Mouse (Mus musculus): Measurements from ENCODE around the gene Arhgap23. TPM values are rescaled to one million over a fixed set of nuclear protein-coding genes. Genes with fewer than 3 reads are reported as not detected.

The Arhgap23 gene
- total and polyA plus RNA-seq, 2 experiments from 2014 or later, result 9.6 to 80.2 TPM

DNA sequence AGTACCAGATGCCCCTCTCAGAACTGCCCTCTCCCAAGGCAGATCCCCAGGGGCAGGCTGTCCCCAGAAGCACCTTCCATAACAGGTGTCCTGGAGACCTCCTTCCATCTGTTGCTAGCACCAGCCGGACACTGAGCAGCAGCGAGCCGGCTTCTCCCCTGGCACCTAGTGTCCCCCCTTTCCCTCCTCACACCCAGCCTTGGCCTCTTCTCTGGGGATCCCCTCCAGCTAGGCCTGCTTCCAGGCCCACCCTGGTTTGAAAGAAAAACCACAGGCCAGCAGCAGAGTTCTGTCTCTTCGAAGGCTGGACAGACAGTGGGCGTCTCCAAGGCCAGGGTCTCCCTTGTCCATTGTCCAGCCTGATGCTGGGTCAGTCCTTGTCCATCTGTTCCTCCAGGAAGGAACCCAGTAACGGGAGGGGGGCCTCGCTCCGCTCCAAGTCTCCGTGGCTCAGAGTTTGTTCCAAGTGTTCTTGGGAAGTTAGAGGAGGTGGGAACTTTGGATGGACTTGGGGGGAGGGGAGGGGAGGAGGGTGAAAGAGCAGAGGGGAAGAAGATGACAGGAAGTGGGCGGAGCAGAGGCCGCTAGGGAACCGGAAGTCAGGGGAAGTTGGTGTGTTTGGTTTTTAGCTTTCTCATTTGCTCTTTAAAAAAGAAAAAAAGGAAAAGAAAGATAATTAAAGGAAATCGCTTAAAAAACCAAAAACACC lies 96.5 kb downstream of the Arhgap23 start:
- no peaks in the 10 kb centered on the region for H3K27me3 ChIP-seq (ENCODE audit: insufficient read depth, low read length)
- 48% methylated on average over 13 of the region's 13 CpGs for WGBS
- no peak overlapping the region; the same call in 1 of the 2 replicates for H3K4me2 ChIP-seq (ENCODE audit: low read depth, low read length, poor library complexity, severe bottlenecking)
- 0 out of 2 replicates have a peak, but pooled peaks cover 7% of the 10 kb centered on the region for H3K4me1 ChIP-seq (ENCODE audit: insufficient read depth, low read length)
- TF ChIP-seq CTCF (IDR thresholded peaks at IDR 0.05), result no peak
- H3K4me3 ChIP-seq (ENCODE audit: low read depth, low read length), result no peak overlapping the region
- no peak for DNase-seq (ENCODE audit: low spot score)
- no peaks in the 10 kb centered on the region for H3K9me3 ChIP-seq (ENCODE audit: low read length)
- H3K9ac ChIP-seq (replicated peaks; ENCODE audit: low read length, poor library complexity, severe bottlenecking), result no peak overlapping the region
- H3K36me3 ChIP-seq (ENCODE audit: insufficient read depth, low read length), result peaks cover 14% of the 10 kb centered on the region
- no peak for ATAC-seq (ENCODE audit: low FRiP score)
- H3K27ac ChIP-seq (ENCODE audit: low read depth, low read length), result no peak overlapping the region

DNA sequence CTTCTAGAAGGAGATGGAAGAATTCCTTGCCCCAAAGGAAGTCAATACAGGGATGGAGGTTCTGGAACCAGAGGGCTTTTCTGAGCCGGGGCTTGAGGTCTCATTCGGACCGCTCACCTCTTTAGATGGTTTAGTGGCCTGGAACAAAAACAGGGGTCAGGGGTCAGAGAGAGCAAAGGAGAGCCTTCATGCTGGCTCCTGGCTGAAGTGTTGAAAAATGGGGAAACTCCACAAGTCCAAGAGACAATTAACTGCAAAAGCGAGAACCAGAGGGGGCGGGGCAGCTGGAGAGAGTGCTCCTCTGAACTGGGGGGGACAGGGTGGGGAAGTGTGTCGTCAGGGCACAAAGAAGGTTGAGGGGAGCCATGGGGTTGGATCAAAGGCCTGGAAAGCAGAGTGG lies 97.2 kb downstream of the Arhgap23 start:
- no peak overlapping the region for H3K4me3 ChIP-seq (ENCODE audit: low read depth, low read length)
- 33% methylated on average over 6 of the region's 6 CpGs for WGBS
- peaks cover 20% of the 10 kb centered on the region for H3K36me3 ChIP-seq (ENCODE audit: insufficient read depth, low read length)
- no peak for TF ChIP-seq CTCF (IDR thresholded peaks at IDR 0.05)
- H3K27me3 ChIP-seq (ENCODE audit: insufficient read depth, low read length), result no peaks in the 10 kb centered on the region
- H3K4me2 ChIP-seq (ENCODE audit: low read depth, low read length, poor library complexity, severe bottlenecking), result no peak overlapping the region
- H3K9me3 ChIP-seq (ENCODE audit: low read length), result no peaks in the 10 kb centered on the region
- H3K27ac ChIP-seq (ENCODE audit: low read depth, low read length), result no peak overlapping the region
- ATAC-seq (ENCODE audit: low FRiP score) (no peak), DNase-seq (ENCODE audit: low spot score) (no peak)
- 0 out of 2 replicates have a peak, but pooled peaks cover 7% of the 10 kb centered on the region for H3K4me1 ChIP-seq (ENCODE audit: insufficient read depth, low read length)
- H3K9ac ChIP-seq (replicated peaks; ENCODE audit: low read length, poor library complexity, severe bottlenecking), result no peak overlapping the region

DNA sequence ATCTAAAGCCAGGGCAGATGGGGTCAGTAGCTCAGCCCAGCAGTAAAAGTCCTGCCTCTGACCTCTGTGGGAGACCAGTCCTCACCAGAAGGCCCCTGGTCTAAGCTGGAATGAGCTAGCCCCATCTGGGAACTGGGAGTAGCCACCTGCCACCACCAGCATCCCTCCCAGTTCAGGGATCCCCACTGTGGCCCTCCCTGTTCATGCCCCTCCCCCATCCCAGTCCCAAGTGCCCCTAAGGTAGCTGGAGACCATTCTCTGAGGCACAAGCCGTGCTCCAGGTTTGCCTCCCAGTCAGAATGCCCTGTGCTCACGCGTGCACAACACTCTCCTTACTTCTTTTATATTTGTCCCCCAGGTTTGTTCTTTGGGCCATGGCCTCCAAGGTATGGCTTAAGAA lies 97.7 kb downstream of the Arhgap23 start:
- Histone ChIP-seq H3K4me2 (ENCODE audit: low read depth, low read length, poor library complexity, severe bottlenecking) (no peak overlapping the region), H3K27me3 (ENCODE audit: insufficient read depth, low read length) (no peaks in the 10 kb centered on the region), H3K36me3 (ENCODE audit: insufficient read depth, low read length) (peaks cover 25% of the 10 kb centered on the region), H3K27ac (ENCODE audit: low read depth, low read length) (no peak overlapping the region; the same call in 1 of the 2 replicates), H3K4me1 (ENCODE audit: insufficient read depth, low read length) (0 out of 2 replicates have a peak, but pooled peaks cover 7% of the 10 kb centered on the region), H3K4me3 (ENCODE audit: low read depth, low read length) (no peak overlapping the region), H3K9ac (replicated peaks; ENCODE audit: low read length, poor library complexity, severe bottlenecking) (no peak overlapping the region), H3K9me3 (ENCODE audit: low read length) (no peaks in the 10 kb centered on the region)
- 71% methylated on average over 3 of the region's 3 CpGs for WGBS
- no peak for DNase-seq (ENCODE audit: low spot score)
- no peak for TF ChIP-seq CTCF (IDR thresholded peaks at IDR 0.05)
- no peak for ATAC-seq (ENCODE audit: low FRiP score)

DNA sequence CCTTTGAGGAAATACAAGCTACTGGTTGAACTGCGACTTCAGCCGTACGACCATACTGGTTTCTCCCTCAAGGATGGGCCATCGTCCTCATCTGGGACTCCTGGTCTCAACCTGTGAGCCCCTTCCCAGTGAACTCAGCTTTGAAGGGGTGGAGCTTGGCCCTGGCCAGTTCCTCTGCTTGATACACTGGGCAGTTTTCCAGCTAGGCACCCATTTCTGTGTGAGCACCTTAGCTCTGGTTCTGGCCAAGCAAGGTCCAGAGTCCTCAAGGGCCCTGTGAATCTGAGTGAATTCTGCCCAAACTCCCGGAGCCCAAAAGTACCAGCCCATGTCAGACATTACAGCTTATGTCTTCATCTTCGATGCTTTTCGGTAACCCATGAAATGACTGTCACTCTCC lies 105.2 kb downstream of the Arhgap23 start:
- H3K36me3 ChIP-seq (ENCODE audit: insufficient read depth, low read length), result peaks cover 81% of the 10 kb centered on the region
- no peak overlapping the region for H3K4me2 ChIP-seq (ENCODE audit: low read depth, low read length, poor library complexity, severe bottlenecking)
- H3K9me3 ChIP-seq (ENCODE audit: low read length), result no peaks in the 10 kb centered on the region
- DNase-seq (ENCODE audit: low spot score) (no peak), ATAC-seq (ENCODE audit: low FRiP score) (no peak)
- H3K9ac ChIP-seq (replicated peaks; ENCODE audit: low read length, poor library complexity, severe bottlenecking), result no peak overlapping the region
- H3K4me1 ChIP-seq (ENCODE audit: insufficient read depth, low read length), result peaks cover 2% of the 10 kb centered on the region; the same call in 1 of the 2 replicates
- no peak for TF ChIP-seq CTCF (IDR thresholded peaks at IDR 0.05)
- no peak overlapping the region for H3K4me3 ChIP-seq (ENCODE audit: low read depth, low read length)
- no peak overlapping the region for H3K27ac ChIP-seq (ENCODE audit: low read depth, low read length)
- no peaks in the 10 kb centered on the region for H3K27me3 ChIP-seq (ENCODE audit: insufficient read depth, low read length)
- 89% methylated on average over 7 of the region's 7 CpGs for WGBS

DNA sequence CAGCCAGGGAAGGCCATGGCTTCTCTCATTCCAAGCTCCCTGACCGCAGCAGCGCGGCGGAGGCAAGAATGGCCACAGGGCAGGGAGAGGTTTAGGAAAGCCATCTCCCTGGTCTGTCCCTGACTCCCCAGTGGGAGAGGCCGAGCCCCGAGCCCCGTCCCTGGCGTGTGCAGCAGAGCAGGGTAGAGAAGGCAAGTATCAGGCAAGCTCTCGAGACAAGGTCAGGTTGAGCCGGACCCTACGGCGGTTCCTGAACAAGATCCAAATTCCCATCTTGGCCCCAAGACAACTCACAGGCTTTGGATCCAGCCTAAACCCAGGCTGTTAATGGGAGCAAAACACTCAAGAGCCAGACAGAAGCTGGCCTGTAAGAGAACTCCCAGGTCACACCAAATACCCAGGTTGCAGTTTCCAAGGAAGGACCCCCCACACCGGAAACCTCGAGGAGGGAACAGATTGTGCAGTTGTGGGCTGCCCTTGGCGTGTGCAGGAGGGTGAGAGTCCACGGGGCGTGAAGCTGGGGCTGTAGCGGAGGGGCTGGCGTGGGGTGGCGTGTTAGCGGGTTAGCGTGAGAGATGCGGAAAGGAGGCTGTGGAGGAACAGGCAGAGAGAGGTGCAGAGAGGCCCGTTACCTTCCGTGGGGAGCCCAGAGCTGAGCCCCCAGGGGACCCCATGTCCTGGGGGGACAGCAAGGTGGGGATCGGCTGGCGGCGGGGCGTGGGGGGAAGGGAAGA lies 106.6 kb downstream of the Arhgap23 start:
- no peaks in the 10 kb centered on the region for H3K27me3 ChIP-seq (ENCODE audit: insufficient read depth, low read length)
- H3K9me3 ChIP-seq (ENCODE audit: low read length), result no peaks in the 10 kb centered on the region
- no peak overlapping the region for H3K27ac ChIP-seq (ENCODE audit: low read depth, low read length)
- H3K4me1 ChIP-seq (ENCODE audit: insufficient read depth, low read length), result peaks cover 2% of the 10 kb centered on the region; the same call in 1 of the 2 replicates
- DNase-seq (ENCODE audit: low spot score) (no peak), ATAC-seq (ENCODE audit: low FRiP score) (no peak)
- no peak for TF ChIP-seq CTCF (IDR thresholded peaks at IDR 0.05)
- no peak overlapping the region for H3K4me2 ChIP-seq (ENCODE audit: low read depth, low read length, poor library complexity, severe bottlenecking)
- H3K9ac ChIP-seq (replicated peaks; ENCODE audit: low read length, poor library complexity, severe bottlenecking), result no peak overlapping the region
- H3K36me3 ChIP-seq (ENCODE audit: insufficient read depth, low read length), result peaks cover 84% of the 10 kb centered on the region
- 82% methylated on average over 28 of the region's 29 CpGs for WGBS
- no peak overlapping the region for H3K4me3 ChIP-seq (ENCODE audit: low read depth, low read length)

DNA sequence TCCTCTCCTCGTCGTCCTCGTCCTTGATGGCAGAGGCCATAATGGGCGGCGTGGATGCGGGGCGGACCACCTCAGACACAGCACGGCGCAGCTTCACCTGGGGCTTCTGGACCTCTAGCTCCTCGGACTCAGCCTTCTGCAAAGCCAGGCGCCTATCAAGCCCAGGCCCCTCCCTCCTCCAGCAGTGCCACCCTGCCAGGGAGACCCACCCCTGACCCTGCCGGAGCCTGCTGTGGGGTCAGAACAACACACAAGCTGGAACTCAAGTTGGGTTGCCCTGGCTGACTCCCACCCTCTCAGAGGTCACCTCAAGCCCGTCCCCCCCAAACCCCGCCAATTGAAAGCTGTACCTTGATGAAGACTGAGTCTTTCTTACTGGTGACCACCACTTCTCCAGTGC lies 107.8 kb downstream of the Arhgap23 start:
- Histone ChIP-seq H3K27ac (ENCODE audit: low read depth, low read length) (no peak overlapping the region), H3K4me3 (ENCODE audit: low read depth, low read length) (no peak overlapping the region), H3K9ac (replicated peaks; ENCODE audit: low read length, poor library complexity, severe bottlenecking) (no peak overlapping the region), H3K4me1 (ENCODE audit: insufficient read depth, low read length) (peaks cover 2% of the 10 kb centered on the region; the same call in 1 of the 2 replicates), H3K4me2 (ENCODE audit: low read depth, low read length, poor library complexity, severe bottlenecking) (no peak overlapping the region), H3K9me3 (ENCODE audit: low read length) (no peaks in the 10 kb centered on the region), H3K36me3 (ENCODE audit: insufficient read depth, low read length) (peaks cover 73% of the 10 kb centered on the region), H3K27me3 (ENCODE audit: insufficient read depth, low read length) (no peaks in the 10 kb centered on the region)
- TF ChIP-seq CTCF (IDR thresholded peaks at IDR 0.05), result no peak
- 87% methylated on average over 14 of the region's 14 CpGs for WGBS
- DNase-seq (ENCODE audit: low spot score) (no peak), ATAC-seq (ENCODE audit: low FRiP score) (no peak)
